In the genomic region with DNA sequence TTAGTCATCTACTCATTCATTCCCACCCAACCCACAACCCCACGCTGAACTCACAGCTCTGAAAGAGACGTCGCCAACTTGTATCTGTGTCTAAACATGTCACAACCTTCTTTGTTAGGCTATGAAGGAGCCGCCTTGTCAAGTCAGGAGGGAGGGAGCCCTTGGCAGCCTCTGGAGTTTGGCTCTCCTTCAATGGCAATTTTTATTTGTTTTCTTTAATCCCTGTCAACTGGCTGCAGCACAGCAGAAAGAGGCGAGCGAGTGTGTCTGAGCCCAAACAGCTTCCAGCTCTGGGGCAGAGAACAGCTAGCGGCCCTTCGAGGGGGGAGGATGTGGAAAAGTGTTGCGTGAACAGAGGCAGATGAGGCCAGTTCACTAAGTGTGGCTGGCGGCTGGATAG, we compare ENCODE assay signal across 8 mouse cellular contexts. TPM values are rescaled to one million over a fixed set of nuclear protein-coding genes. Genes with fewer than 3 reads are reported as not detected.
DNase-seq lines count a peak whose midpoint lies in the region; ATAC-seq and TF ChIP-seq lines count a peak whose summit lies in the region.

No protein-coding gene starts in this region.

- no peak overlapping the region for H3K4me2 ChIP-seq in intestine, embryonic 15.5 days (replicated peaks)
- H3K4me2 ChIP-seq in intestine, postnatal 0 days (replicated peaks; ENCODE audit: low read depth) = no peak overlapping the region
- 0 out of 2 replicates have a peak overlapping the region, but pooled peaks have one; percentile 10 for H3K4me2 ChIP-seq in embryonic facial prominence, embryonic 15.5 days (replicated peaks)
- peak overlapping the region; percentile 31 for H3K4me2 ChIP-seq in heart, embryonic 13.5 days
- H3K4me2 ChIP-seq in liver, embryonic 15.5 days = no peak overlapping the region

- TF ChIP-seq CTCF in intestine, postnatal 0 days (IDR thresholded peaks at IDR 0.05; ENCODE audit: low read depth) = no peak

- no peaks in the 10 kb centered on the region for H3K36me3 ChIP-seq in intestine, embryonic 15.5 days
- no peaks in the 10 kb centered on the region for H3K36me3 ChIP-seq in intestine, postnatal 0 days (ENCODE audit: control insufficient read depth, insufficient read depth)
- no peaks in the 10 kb centered on the region for H3K36me3 ChIP-seq in embryonic facial prominence, embryonic 15.5 days
- H3K36me3 ChIP-seq in heart, embryonic 13.5 days = no peaks in the 10 kb centered on the region
- peaks cover 25% of the 10 kb centered on the region for H3K36me3 ChIP-seq in liver, embryonic 15.5 days (replicated peaks)

- H3K4me1 ChIP-seq in intestine, embryonic 15.5 days (replicated peaks) = peaks cover 15% of the 10 kb centered on the region
- H3K4me1 ChIP-seq in intestine, postnatal 0 days (replicated peaks; ENCODE audit: control insufficient read depth, insufficient read depth, low read length) = no peaks in the 10 kb centered on the region
- H3K4me1 ChIP-seq in embryonic facial prominence, embryonic 15.5 days = peaks cover 30% of the 10 kb centered on the region
- H3K4me1 ChIP-seq in heart, embryonic 13.5 days = peaks cover 53% of the 10 kb centered on the region
- peaks cover 66% of the 10 kb centered on the region for H3K4me1 ChIP-seq in liver, embryonic 15.5 days (replicated peaks)

- ATAC-seq in intestine, embryonic 15.5 days = 0 out of 2 replicates have a peak, but pooled peaks have one; percentile 38
- ATAC-seq in intestine, postnatal 0 days = no peak
- peak; percentile 40; the same call in 1 of the 2 replicates for ATAC-seq in embryonic facial prominence, embryonic 15.5 days (ENCODE audit: insufficient number of reproducible peaks, low FRiP score, low TSS enrichment, low read depth)
- ATAC-seq in heart, embryonic 13.5 days (ENCODE audit: extremely low read depth, insufficient number of reproducible peaks, low FRiP score, low TSS enrichment) = peak; percentile 16; the same call in 1 of the 2 replicates
- ATAC-seq in liver, embryonic 15.5 days (ENCODE audit: insufficient read depth) = no peak

- H3K27me3 ChIP-seq in intestine, embryonic 15.5 days (replicated peaks) = no peaks in the 10 kb centered on the region
- no peaks in the 10 kb centered on the region for H3K27me3 ChIP-seq in intestine, postnatal 0 days (replicated peaks; ENCODE audit: control insufficient read depth, insufficient read depth, low read length)
- no peaks in the 10 kb centered on the region for H3K27me3 ChIP-seq in embryonic facial prominence, embryonic 15.5 days
- H3K27me3 ChIP-seq in heart, embryonic 13.5 days (replicated peaks) = no peaks in the 10 kb centered on the region
- no peaks in the 10 kb centered on the region for H3K27me3 ChIP-seq in liver, embryonic 15.5 days

- WGBS in intestine, embryonic 15.5 days = 39% methylated on average over 10 of the region's 10 CpGs
- 41% methylated on average over 10 of the region's 10 CpGs for WGBS in intestine, postnatal 0 days
- WGBS in embryonic facial prominence, embryonic 15.5 days = 20% methylated on average over 10 of the region's 10 CpGs
- 44% methylated on average over 10 of the region's 10 CpGs for WGBS in heart, embryonic 13.5 days
- 69% methylated on average over 10 of the region's 10 CpGs for WGBS in liver, embryonic 15.5 days (ENCODE audit: insufficient replicate concordance)

- no peak overlapping the region for H3K9ac ChIP-seq in intestine, embryonic 15.5 days
- no peak overlapping the region for H3K9ac ChIP-seq in intestine, postnatal 0 days (ENCODE audit: low read depth, low read length)
- H3K9ac ChIP-seq in embryonic facial prominence, embryonic 15.5 days = no peak overlapping the region
- H3K9ac ChIP-seq in heart, embryonic 13.5 days = peak overlapping the region; percentile 44
- H3K9ac ChIP-seq in liver, embryonic 15.5 days = no peak overlapping the region

- no peaks in the 10 kb centered on the region for H3K9me3 ChIP-seq in intestine, embryonic 15.5 days
- H3K9me3 ChIP-seq in intestine, postnatal 0 days (ENCODE audit: control insufficient read depth) = no peaks in the 10 kb centered on the region
- H3K9me3 ChIP-seq in embryonic facial prominence, embryonic 15.5 days (replicated peaks) = no peaks in the 10 kb centered on the region
- no peaks in the 10 kb centered on the region for H3K9me3 ChIP-seq in heart, embryonic 13.5 days
- no peaks in the 10 kb centered on the region for H3K9me3 ChIP-seq in liver, embryonic 15.5 days (replicated peaks)

- no peak overlapping the region; the same call in 1 of the 2 replicates for H3K27ac ChIP-seq in intestine, embryonic 15.5 days
- no peak overlapping the region for H3K27ac ChIP-seq in intestine, postnatal 0 days (ENCODE audit: low read depth, low read length)
- 0 out of 2 replicates have a peak overlapping the region, but pooled peaks have one; percentile 52 for H3K27ac ChIP-seq in embryonic facial prominence, embryonic 15.5 days (replicated peaks)
- peak overlapping the region; percentile 56 for H3K27ac ChIP-seq in heart, embryonic 13.5 days (replicated peaks)
- H3K27ac ChIP-seq in liver, embryonic 15.5 days (replicated peaks) = peak overlapping the region; percentile 31; the same call in 1 of the 2 replicates

- peak; percentile 40 to 68 for DNase-seq in kidney, postnatal 25 days
- peak; percentile 76 to 80 for DNase-seq in right cerebral cortex, postnatal 10 days (ENCODE audit: low spot score in 2 of 2)
- DNase-seq in thymus, postnatal 36 days = no peak

- no peak overlapping the region for H3K4me3 ChIP-seq in intestine, embryonic 15.5 days (replicated peaks)
- no peak overlapping the region for H3K4me3 ChIP-seq in intestine, postnatal 0 days (ENCODE audit: low read depth, low read length)
- no peak overlapping the region for H3K4me3 ChIP-seq in embryonic facial prominence, embryonic 15.5 days (replicated peaks)
- no peak overlapping the region for H3K4me3 ChIP-seq in heart, embryonic 13.5 days
- no peak overlapping the region for H3K4me3 ChIP-seq in liver, embryonic 15.5 days (replicated peaks)

RNA-seq across cellular contexts. Expression of a gene that starts 50.0 kb away (rescaled TPM):
- polyA plus RNA-seq in intestine, embryonic 15.5 days (2015; fragmentation: Nextera tagmentation; extraction: Ambion mirVana) = 19.6 and 20.2 TPM in 2 replicates
- 5.8 and 6.9 TPM in 2 replicates for polyA plus RNA-seq in intestine, postnatal 0 days (2015; fragmentation: Nextera tagmentation; extraction: Ambion mirVana)
- 50.8 and 51.3 TPM in 2 replicates for polyA plus RNA-seq in embryonic facial prominence, embryonic 15.5 days (2015; fragmentation: Nextera tagmentation; extraction: Ambion mirVana)
- 16.8 and 16.9 TPM in 2 replicates for polyA plus RNA-seq in heart, embryonic 13.5 days (2015; fragmentation: Nextera tagmentation; extraction: Ambion mirVana)
- 25.7 and 25.8 TPM in 2 replicates for polyA plus RNA-seq in liver, embryonic 15.5 days (2015; fragmentation: Nextera tagmentation; extraction: Ambion mirVana)

Comparison
In these comparisons a context has a peak if more than half of its experiments do, and no peak if none do; other contexts are left out.
1. ATAC-seq: peak in intestine, embryonic 15.5 days (single experiment), embryonic facial prominence, embryonic 15.5 days (single experiment) and heart, embryonic 13.5 days (single experiment); none in intestine, postnatal 0 days (single experiment) and liver, embryonic 15.5 days (single experiment).
2. H3K27ac ChIP-seq: peak in embryonic facial prominence, embryonic 15.5 days (single experiment), heart, embryonic 13.5 days (single experiment) and liver, embryonic 15.5 days (single experiment); none in intestine, embryonic 15.5 days (single experiment) and intestine, postnatal 0 days (single experiment).
3. H3K4me2 ChIP-seq: peak in embryonic facial prominence, embryonic 15.5 days (single experiment) and heart, embryonic 13.5 days (single experiment); none in intestine, embryonic 15.5 days (single experiment), intestine, postnatal 0 days (single experiment) and liver, embryonic 15.5 days (single experiment).
4. DNase-seq: peak in kidney, postnatal 25 days (2 of 2) and right cerebral cortex, postnatal 10 days (2 of 2); none in thymus, postnatal 36 days (0 of 2).